Mouse (Mus musculus) ES-E14 (cell line): Measurements from ENCODE around the gene Krr1.
"Not testable (repeated sequence)": the region's sequence is repeated elsewhere in the genome, so short reads cannot be mapped to it uniquely, and the experiment has no call there.

Experiments used
- CHD2 ChIP-seq: IDR thresholded peaks from 2 replicates; pipeline ENCODE4 v1.6.1; 2014; ENCODE audit warnings: mild to moderate bottlenecking, low read depth, low read length, inconsistent platforms
- HCFC1 ChIP-seq: IDR thresholded peaks from 2 replicates; pipeline ENCODE4 v1.6.1; 2012; ENCODE audit warnings: low read length, inconsistent platforms, borderline replicate concordance; ENCODE audit not compliant: insufficient read depth
- MAFK ChIP-seq: IDR thresholded peaks from 2 replicates; pipeline ENCODE4 v1.6.1; 2014; ENCODE audit warnings: mild to moderate bottlenecking, low read depth, low read length, inconsistent platforms; ENCODE audit not compliant: insufficient read depth
- ZC3H11A ChIP-seq: IDR thresholded peaks from 2 replicates; pipeline ENCODE4 v1.6.1; 2012; ENCODE audit warnings: low read depth, mild to moderate bottlenecking, inconsistent platforms, low read length, borderline replicate concordance

GRCm38 (mm10) chr10:112009511-112009910 lies 37.0 kb downstream of the Krr1 start:
- not testable (repeated sequence) for TF ChIP-seq CHD2, ZC3H11A, HCFC1, MAFK
